Mouse (Mus musculus): ENCODE results near the gene Prr3.

DNA sequence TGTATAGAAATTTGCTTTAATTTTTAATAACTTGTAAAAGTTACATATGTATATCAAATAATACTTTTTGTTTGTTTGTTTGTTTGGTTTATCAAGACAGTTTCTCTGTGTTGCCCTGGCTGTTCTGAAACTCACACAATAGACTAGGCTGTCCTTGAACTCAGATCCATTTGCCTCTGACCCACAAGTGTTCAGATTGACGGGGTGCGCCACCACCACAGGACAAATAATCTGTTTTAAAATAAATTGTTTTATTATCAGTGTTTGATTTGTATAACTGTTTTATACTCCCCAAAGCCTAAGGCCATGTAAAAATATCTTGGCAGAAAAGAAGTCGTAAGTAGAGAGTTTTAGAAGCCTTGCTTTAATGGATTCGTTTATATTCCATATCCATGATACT lies 47.6 kb upstream of the Prr3 start:
- TF ChIP-seq MAFK (IDR thresholded peaks at IDR 0.05; ENCODE audit: insufficient read depth, low read depth, low read length) (no peak), ZC3H11A (IDR thresholded peaks at IDR 0.05; ENCODE audit: borderline replicate concordance, low read depth, low read length) (no peak), ZNF384 (IDR thresholded peaks at IDR 0.05; ENCODE audit: low read depth, low read length) (no peak), HCFC1 (IDR thresholded peaks at IDR 0.05; ENCODE audit: borderline replicate concordance, insufficient read depth, low read length) (no peak), CHD2 (IDR thresholded peaks at IDR 0.05; ENCODE audit: low read depth, low read length) (no peak)
